Mouse (Mus musculus) thymus, postnatal 36 days (tissue): Measurements from ENCODE around the gene Dpy30.
A peak's percentile ranks its signal among the peaks of the same experiment; 100 is the strongest.
"Not testable (repeated sequence)": the region's sequence is repeated elsewhere in the genome, so short reads cannot be mapped to it uniquely, and the experiment has no call there.

Experiments used
- DNase-seq, 2 experiments: peaks; one replicate each; pipeline ENCODE4 v3.0.0; 2022; ENCODE audit warnings: mixed read lengths in 2 of 2

Gene Dpy30

GRCm38 (mm10) chr17:74323844-74324243 is at the start of gene Dpy30:
Gene Dpy30, minus strand, starts transcription at chr17:74323944.
- no peak for DNase-seq

GRCm38 (mm10) chr17:74363592-74363991 is 39.8 kb upstream of the Dpy30 start:
- DNase-seq = no peak

- DNase-seq = no peak
Measured at GRCm38 (mm10) chr17:74341151-74341550, 17.4 kb upstream of the Dpy30 start.

DNA sequence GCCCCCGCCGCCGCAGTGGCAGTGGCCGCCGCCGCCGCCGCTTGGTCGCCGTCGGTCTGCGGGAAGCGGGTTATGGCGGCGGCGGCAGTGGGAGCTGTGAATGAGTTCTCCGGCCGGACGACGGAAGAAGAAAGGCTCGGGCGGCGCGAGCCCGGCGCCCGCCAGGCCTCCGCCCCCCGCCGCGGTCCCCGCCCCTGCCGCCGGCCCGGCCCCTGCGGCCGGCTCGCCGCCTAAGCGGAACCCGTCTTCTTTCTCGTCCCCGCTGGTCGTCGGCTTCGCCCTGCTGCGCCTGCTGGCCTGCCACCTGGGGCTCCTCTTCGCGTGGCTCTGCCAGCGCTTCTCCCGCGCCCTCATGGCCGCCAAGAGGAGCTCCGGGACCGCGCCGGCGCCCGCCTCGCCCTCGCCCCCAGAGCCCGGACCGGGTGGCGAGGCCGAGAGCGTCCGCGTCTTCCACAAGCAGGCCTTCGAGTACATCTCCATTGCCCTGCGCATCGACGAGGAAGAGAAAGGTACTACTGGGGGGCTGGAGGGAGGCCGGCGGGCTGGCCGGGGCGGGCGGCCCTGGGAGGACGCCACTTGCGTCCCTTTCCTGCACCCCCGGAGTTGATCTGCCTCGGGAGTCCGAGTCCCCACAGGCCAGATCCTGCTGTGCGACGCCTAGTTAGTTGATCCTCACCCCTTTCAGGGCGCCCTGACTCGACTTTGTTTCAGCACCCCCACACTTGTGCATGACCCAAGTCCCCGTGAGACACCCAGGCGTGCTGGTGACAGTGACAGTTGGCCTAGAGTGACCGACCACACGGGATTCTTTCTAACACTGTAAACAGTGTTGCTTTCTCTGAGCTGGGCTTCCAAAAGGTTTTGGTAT is 15.4 kb upstream of the Dpy30 start, which contains the start of gene Spast:
Gene Spast, plus strand, starts transcription at position 51 of the 868 bp plus-strand sequence.
- peak; percentile 68 to 71 for DNase-seq

DNA sequence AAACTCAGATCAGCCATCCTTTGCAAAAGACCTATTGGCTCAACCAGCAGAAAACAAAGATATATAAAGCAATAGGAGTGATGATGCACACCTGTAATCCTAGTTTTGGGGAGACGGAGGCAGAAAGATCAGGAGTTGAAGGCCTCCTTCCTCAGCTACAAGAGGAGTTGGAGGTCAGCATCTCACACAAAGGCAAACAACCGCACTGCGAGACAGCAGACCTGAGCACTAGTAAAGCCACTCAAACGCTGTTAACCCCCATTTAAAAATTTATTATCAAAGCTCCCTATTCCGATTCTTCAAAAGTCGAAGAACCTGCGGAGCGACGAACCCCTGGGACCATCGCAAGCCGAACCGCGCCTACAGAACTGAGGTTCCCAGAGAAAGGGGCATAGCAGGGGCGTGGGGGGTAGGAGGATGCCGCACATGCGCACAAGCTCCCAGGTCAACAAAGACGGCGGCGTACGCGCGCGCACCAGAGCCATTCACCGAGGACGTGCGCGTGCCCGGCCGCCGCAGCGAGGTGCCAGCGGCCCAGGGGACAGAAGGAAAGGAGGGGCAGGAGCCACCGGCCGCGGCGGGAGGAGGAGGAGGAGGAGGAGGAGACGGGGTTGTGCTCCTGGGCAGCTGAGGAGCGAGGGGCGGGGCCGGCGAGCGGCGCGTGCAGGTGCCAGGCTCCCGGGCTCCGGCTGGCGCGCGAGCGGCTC is 14.6 kb upstream of the Dpy30 start:
- peak; percentile 94 to 95 for DNase-seq

DNA sequence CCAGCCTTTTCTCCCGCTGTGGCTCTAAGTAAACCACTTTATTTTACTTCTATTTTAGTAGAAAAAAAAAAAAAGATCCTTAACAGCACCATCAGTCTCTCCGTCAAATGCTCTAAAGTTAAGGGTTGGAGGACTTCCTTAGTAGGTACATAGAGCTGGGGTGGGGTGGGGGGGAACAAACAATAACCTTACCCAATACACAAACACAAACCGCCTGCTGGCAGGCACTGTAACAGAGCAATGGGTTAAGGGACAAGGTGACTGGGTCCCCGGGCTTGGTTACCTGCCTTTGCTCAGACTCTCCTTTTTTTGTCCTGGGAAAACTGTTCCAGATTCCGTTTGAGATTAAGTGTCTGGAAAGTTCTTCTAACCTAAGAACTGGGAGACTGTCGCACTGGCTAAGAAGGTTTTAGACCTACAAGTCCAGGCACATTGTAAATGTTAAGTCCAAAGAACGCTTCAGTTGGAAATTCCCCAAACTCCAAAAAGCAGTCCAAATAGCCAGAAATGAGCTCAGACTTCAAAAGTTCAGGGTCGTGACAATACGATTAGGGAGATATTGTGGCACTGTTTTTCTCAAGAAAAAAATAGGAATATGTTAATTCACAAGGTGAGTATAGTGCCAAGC is 7.4 kb upstream of the Dpy30 start:
- DNase-seq = no peak

- DNase-seq = peak; percentile 55 to 56
Measured at GRCm38 (mm10) chr17:74328146-74328545, 4.4 kb upstream of the Dpy30 start.

GRCm38 (mm10) chr17:74327195-74327594 is 3.5 kb upstream of the Dpy30 start:
- DNase-seq = not testable (repeated sequence)

DNA sequence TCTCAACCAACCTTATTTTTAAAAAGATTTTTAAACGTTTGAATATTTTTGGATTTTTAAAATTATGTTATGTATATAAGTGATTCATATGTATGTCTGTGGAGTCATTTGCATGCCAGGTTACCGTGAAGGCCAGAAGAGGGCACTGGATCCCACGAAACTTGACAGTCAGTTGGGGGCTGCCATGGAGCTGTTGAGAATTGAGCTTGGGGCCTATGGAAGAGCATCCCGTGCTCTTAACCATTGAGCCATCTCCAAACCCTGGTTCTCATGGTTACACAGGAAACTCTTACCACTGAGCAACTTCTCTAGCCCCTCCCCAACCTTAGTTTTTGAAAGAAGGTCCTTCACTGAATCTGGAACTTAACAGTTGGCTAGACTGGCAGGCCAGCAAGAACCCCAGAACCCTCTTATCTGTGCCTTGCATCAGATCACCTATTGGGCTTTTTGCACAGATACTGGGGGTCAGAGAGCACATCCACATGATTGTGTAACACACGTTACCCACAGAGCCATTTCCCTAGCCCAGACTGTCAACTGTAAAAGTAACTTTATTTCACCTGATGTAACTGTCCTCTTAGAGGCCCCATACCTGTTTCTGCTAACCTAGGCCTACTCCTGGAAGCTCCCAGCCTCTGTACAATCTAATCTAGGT is 1.2 kb downstream of the Dpy30 start:
- DNase-seq = peak; percentile 33 to 35

GRCm38 (mm10) chr17:74318721-74319120 is 5.0 kb downstream of the Dpy30 start:
- no peak for DNase-seq

DNA sequence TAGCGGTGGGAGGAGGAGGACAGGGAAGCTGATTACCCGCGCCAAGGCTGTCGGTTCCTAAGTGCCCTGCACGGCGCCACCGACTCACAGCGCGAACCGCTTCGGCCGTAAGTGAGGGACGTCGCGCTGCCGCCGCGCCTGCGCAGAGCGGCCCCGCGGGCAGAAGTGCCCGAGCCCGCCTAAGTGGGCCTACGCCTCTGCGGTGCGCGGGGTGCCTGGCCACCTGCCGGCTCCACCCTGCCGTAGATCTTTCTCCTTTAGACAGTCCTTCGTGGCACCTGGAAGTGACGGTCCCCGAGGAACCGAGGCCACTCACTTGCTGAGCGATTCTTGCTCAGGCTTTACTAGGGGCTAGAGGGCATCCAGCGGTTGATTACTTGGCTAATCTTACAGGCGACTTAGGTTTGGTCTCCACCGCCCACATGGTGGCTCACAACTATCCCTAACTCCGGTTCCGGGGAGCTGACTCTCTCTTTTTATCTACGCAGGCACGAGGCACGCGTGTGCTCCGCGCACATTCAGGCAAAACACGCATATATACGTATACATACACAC is 7.4 kb downstream of the Dpy30 start:
- DNase-seq = peak; percentile 86 to 89

DNA sequence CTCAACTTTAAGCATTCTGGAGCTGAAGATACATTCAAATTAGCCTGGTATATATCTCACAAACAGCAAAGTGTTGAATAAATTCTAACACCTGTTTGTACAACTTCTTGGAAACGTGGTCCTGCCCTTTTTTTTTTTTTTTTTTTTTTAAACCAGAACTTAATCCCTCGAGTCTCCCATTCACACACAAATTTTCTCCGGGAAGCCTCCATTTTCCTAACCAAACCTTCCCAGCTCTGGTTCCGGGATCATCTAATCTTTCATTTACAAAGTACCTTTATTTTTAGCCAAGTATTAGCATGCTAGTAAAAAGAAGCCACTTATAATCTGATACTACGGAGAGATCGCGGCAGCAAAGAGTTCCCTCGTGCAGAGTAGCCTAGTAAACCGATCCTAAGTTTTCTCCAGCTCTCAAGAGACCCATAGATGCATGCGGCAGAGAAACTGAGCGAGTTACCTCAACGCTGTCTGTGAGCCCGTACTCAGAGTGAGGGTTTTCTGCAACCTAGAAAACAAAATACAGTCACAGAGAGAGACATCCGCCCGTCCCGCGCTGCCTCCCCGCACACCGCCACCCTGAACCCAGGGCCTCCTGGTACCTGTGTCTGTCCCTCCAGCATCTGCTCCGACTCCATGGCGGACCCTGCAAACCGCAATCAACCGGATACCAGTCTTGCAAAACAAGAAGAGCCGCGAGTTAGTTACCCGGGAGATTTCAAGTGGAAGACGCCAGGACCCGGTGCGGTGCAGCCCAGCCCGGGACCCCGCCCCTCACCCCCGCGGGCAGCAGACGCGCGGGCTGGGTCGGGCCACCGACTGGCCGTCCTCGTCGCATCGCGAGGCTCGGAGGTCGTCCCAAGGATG is 8.1 kb downstream of the Dpy30 start:
- no peak for DNase-seq

- DNase-seq = no peak
Measured at GRCm38 (mm10) chr17:74306021-74306420, 17.7 kb downstream of the Dpy30 start.

DNA sequence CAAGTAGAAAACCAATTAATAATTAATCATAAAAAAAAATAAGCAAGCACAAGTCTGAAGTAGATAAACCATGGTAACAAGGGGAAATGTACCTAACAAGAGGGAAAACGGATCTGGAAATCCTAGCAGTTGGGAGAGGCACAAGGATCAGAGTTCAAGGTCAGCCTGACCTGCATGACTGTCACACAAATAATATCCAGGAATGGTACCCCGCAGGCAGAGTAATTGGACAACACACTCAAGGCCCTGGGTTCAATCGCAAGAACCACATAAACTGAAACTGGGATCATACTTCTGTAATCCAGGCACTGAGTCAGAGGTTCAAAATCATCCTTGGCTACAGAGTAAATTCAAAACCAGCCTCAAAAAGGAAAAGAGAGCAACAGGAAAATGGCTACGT is 18.1 kb downstream of the Dpy30 start:
- DNase-seq = no peak

GRCm38 (mm10) chr17:74304060-74304459 is 19.7 kb downstream of the Dpy30 start:
- DNase-seq = no peak

- DNase-seq = no peak
Measured at GRCm38 (mm10) chr17:74300089-74300488, 23.7 kb downstream of the Dpy30 start.

DNA sequence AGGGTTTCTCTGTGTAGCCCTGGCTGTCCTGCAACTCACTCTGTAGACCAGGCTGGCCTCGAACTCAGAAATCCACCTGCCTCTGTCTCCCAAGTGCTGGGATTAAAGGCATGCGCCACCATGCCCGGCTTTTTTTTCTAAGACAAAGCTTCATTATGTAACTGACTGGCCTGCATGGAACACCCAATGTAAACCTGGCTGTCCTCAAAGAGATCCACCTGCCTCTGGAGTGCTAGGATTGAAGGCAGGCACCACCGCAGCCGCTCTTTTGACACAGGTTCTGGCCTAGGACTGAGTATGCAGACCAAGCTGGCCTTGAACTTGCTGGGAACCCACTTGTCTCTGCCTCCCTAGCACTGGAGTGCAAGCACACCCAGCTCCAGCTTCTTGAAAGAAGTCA is 26.8 kb downstream of the Dpy30 start:
- not testable (repeated sequence) for DNase-seq

- no peak for DNase-seq
Measured at GRCm38 (mm10) chr17:74296076-74296823, 27.5 kb downstream of the Dpy30 start.

DNA sequence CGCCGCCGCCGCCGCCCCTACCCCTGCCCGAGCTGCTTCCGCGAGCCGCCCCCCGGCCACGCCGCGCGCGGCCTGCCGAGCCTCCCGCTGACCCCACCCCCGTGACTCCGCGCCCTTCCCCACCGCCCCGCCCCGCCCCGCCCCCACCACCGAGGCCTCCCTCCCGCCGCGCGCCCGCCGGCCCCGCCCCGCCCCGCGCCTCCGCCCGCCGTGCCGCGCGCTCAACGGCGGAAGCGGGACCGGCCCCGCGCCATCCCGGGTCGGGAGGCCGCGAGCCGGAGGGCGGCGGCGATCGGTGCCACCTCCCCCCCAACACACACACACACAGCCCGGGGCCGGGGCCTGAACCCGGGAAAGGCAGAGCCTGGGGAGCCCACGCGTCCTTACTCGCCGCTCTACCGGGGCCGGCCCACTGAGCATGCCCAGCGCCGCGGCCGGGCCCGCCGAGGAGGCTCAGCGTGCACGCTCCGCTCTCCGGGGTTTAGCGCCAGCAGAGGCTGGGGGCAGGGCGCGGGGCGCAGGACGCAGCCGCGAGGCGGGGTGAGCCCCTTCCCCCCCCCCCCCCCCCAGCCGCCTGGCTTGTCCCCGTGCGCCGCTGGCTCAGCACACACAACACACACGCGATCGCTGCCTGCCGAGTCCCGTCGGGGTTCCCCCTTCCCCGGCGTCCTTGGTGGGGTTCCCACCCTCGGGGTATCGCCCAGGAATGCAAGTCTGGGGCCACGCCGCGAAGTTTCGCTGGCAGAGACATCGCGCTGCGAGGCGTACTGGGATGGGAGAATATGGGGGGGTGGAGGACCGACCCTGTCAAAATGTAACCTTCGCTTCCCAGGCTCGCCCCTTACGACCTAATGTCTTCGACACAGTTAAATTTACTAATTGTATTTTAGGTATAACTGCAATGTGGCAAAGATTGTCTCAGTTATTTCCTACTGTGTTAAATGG is 28.4 kb downstream of the Dpy30 start, which contains the start of gene Memo1:
Gene Memo1, minus strand, starts transcription at position 496 of the 945 bp plus-strand sequence.
- peak; percentile 81 to 90 for DNase-seq
